Mouse (Mus musculus) left cerebral cortex, adult 2 months (tissue): ENCODE data around the gene Zfp870. TPM values are rescaled to one million over a fixed set of nuclear protein-coding genes. Genes with fewer than 3 reads are reported as not detected.

Source experiments
- DNase-seq, 2 experiments: peaks; one replicate each; pipeline ENCODE4 v3.0.0; 2021 to 2022; ENCODE audit warnings: low spot score in 2 of 2, mixed read lengths in 1 of 2; ENCODE audit errors: extremely low spot score in 1 of 2
- H3K27ac ChIP-seq: fragments of 200-600 bp; 2 replicates; pipeline ENCODE4 v1.8.1; 2022
- H3K4me3 ChIP-seq: fragments of 200-600 bp; 2 replicates; pipeline ENCODE4 v1.8.1; 2022
- CTCF ChIP-seq: fragments of 200-600 bp; IDR thresholded peaks from 2 replicates; pipeline ENCODE4 v1.8.1; 2022; ENCODE audit warnings: antibody characterized with exemption, mild to moderate bottlenecking, moderate library complexity
- intact Hi-C: fragments of 180-260 bp; cut with DNase I; formaldehyde crosslinking; loops from one replicate; pipeline ENCODE4 v1.15.1; 2025
- total RNA-seq, 2 experiments: library from RNA; stranded (reverse); gene quantifications; 2 replicates each; pipeline ENCODE4 v1.2.3; 2021

Gene Zfp870
- total RNA-seq, 2 experiments from 2014 or later, result 9.9 to 10.1 TPM

GRCm38 (mm10) chr17:32851581-32851980, 39.9 kb downstream of the Zfp870 start:
- intact Hi-C loops, result no loop called here
- no peak for DNase-seq
- Histone ChIP-seq H3K27ac (no peak overlapping the region), H3K4me3 (no peak overlapping the region)
- TF ChIP-seq CTCF, result no peak

GRCm38 (mm10) chr17:32841388-32841787, 50.1 kb downstream of the Zfp870 start:
- intact Hi-C loops, result no loop called here
- no peak for TF ChIP-seq CTCF

GRCm38 (mm10) chr17:32839083-32839802, 52.2 kb downstream of the Zfp870 start:
- intact Hi-C loops, result no loop called here
- H3K4me3 ChIP-seq, result no peak overlapping the region
- H3K27ac ChIP-seq, result no peak overlapping the region
- no peak for DNase-seq
- TF ChIP-seq CTCF, result no peak

More at GRCm38 (mm10) chr17:32841388-32841787, 50.1 kb downstream of the Zfp870 start:
- H3K27ac ChIP-seq, result no peak overlapping the region
- DNase-seq, result no peak
- no peak overlapping the region for H3K4me3 ChIP-seq

GRCm38 (mm10) chr17:32830418-32830782, 61.0 kb downstream of the Zfp870 start:
- no peak for DNase-seq
- Histone ChIP-seq H3K4me3 (peak overlapping the region; percentile 67), H3K27ac (no peak overlapping the region; the same call in 1 of the 2 replicates)
- no peak for TF ChIP-seq CTCF
- intact Hi-C loops, result loop anchor here (2.0 to 5.0 kb wide), 2 partner anchors 60 to 1263 kb away; partner anchors contain the start of gene Zfp870

GRCm38 (mm10) chr17:32829540-32830417, 61.7 kb downstream of the Zfp870 start, which contains the start of gene Zfp799:
TSS of gene Zfp799 (minus strand) at chr17:32830261.
- peak within 1 kb of the TSS; percentile 96 for H3K27ac ChIP-seq
- DNase-seq, result peak; percentile 72 to 81
- peak within 1 kb of the TSS; percentile 67 for H3K4me3 ChIP-seq
- TF ChIP-seq CTCF, result no peak
- intact Hi-C loops, result loop anchor here (2.0 to 5.0 kb wide), 2 partner anchors 61 to 1262 kb away; partner anchors contain the start of gene Zfp870

Other genes with a start within 250 kb of the Zfp870 start
- gene Cyp4f40, start 232.7 kb downstream of the Zfp870 start, total RNA-seq, result not detected
- gene Cyp4f15, start 206.0 kb downstream of the Zfp870 start, total RNA-seq, result 10 to 100 TPM; 16.4 to 20.7 TPM
- 10 to 100 TPM; 82.0 to 84.9 TPM for gene Zfp871, start 103.4 kb downstream of the Zfp870 start, total RNA-seq
- gene Zfp811, start 81.7 kb downstream of the Zfp870 start, total RNA-seq, result 1 to 10 TPM; 6.3 to 6.5 TPM
- gene Zfp799, start 61.4 kb downstream of the Zfp870 start, total RNA-seq, result 10 to 100 TPM; 28.4 to 31.1 TPM
- 1 to 10 TPM; 5.2 to 5.3 TPM for gene Cyp4f14, start 25.7 kb upstream of the Zfp870 start, total RNA-seq
- gene Cyp4f13, start 55.8 kb upstream of the Zfp870 start, total RNA-seq, result 10 to 100 TPM; 16.8 to 20.7 TPM
- 1 to 10 TPM; 4.5 to 6.0 TPM for gene Zfp472, start 74.2 kb upstream of the Zfp870 start, total RNA-seq
- gene Zfp952, start 101.5 kb upstream of the Zfp870 start, total RNA-seq, result 10 to 100 TPM; 15.3 to 15.5 TPM
- gene Zfp763, start 141.8 kb upstream of the Zfp870 start, total RNA-seq, result 10 to 100 TPM; 19.0 to 23.5 TPM
- under 1 TPM in 1 of 2 experiments, not detected in 1; 0.12 TPM for gene 4921501E09Rik, start 176.4 kb upstream of the Zfp870 start, total RNA-seq
- gene Zfp563, start 197.7 kb upstream of the Zfp870 start, total RNA-seq, result 10 to 100 TPM; 19.1 to 21.6 TPM
- 1 to 10 TPM; 4.2 to 5.1 TPM for gene Morc2b, start 248.0 kb upstream of the Zfp870 start, total RNA-seq